12 mouse cellular contexts compared by ENCODE assay signal in the genomic region with DNA sequence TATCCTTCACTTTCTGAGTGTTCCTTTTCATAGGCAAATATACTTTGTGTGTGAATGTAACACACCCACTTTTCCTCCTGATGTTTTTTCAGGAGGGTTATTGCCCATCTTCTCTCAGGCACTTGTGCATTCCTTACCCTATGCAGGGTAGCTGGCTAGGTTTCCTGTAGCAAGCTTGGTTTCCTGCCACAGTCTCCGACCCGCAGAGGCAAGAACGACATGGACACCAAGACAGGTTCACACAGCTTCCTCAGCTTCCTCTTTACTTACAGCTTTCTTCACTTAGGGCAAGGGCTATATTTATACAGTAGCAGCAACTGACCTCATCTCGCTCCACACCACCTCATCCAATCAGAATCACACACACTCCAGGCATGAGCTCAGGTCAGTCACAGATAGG. TPM values are rescaled to one million over a fixed set of nuclear protein-coding genes. Genes with fewer than 3 reads are reported as not detected.
"Had no signal": no experiment of that assay in that cellular context is flagged by ENCODE, and none has a peak within 500 bp of the region (broad histone marks: within the 10 kb centered on the region; RNA-seq: fewer than 3 reads in every experiment).

No protein-coding gene starts in this region.

- ATAC-seq: liver, postnatal 0 days; lung, postnatal 0 days; midbrain, embryonic 13.5 days; midbrain, embryonic 15.5 days had no signal

- DNase-seq: liver, postnatal 0 days; lung, adult 2 months; lung, postnatal 14 days; right cerebral cortex, postnatal 14 days; thymus, adult 2 months; thymus, postnatal 14 days; thymus, postnatal 36 days had no signal

RNA-seq across cellular contexts. Expression of a gene that starts 10.5 kb away (rescaled TPM):
- total RNA-seq: monocyte, adult 5-6 weeks; neutrophil, adult 5-6 weeks had no signal
